In genomic region chr1:135730296-135730695, GRCm38 (mm10) we compare ENCODE assay signal across 8 mouse cellular contexts. TPM values are rescaled to one million over a fixed set of nuclear protein-coding genes. Genes with fewer than 3 reads are reported as not detected.
A peak's percentile ranks its signal among the peaks of the same experiment; 100 is the strongest.
DNase-seq lines count a peak whose midpoint lies in the region; ATAC-seq and TF ChIP-seq lines count a peak whose summit lies in the region.

No protein-coding gene starts in this region.

- H3K27me3 ChIP-seq in kidney, embryonic 15.5 days, result no peaks in the 10 kb centered on the region
- no peaks in the 10 kb centered on the region for H3K27me3 ChIP-seq in limb, embryonic 13.5 days
- no peaks in the 10 kb centered on the region for H3K27me3 ChIP-seq in neural tube, embryonic 13.5 days

- WGBS in kidney, embryonic 15.5 days, result 36% methylated on average over 3 of the region's 3 CpGs
- 46% methylated on average over 3 of the region's 3 CpGs for WGBS in limb, embryonic 13.5 days
- WGBS in neural tube, embryonic 13.5 days, result 56% methylated on average over 3 of the region's 3 CpGs

- H3K9ac ChIP-seq in kidney, embryonic 15.5 days, result peak overlapping the region; percentile 72; the same call in 1 of the 2 replicates
- H3K9ac ChIP-seq in limb, embryonic 13.5 days, result peak overlapping the region; percentile 50
- H3K9ac ChIP-seq in neural tube, embryonic 13.5 days, result peak overlapping the region; percentile 54; the same call in 1 of the 2 replicates

- H3K9me3 ChIP-seq in kidney, embryonic 15.5 days (replicated peaks), result no peaks in the 10 kb centered on the region
- no peaks in the 10 kb centered on the region for H3K9me3 ChIP-seq in limb, embryonic 13.5 days
- H3K9me3 ChIP-seq in neural tube, embryonic 13.5 days, result no peaks in the 10 kb centered on the region

- H3K4me2 ChIP-seq in kidney, embryonic 15.5 days, result peak overlapping the region; percentile 77
- H3K4me2 ChIP-seq in limb, embryonic 13.5 days (replicated peaks), result peak overlapping the region; percentile 87
- H3K4me2 ChIP-seq in neural tube, embryonic 13.5 days, result peak overlapping the region; percentile 73

- peak overlapping the region; percentile 67 for H3K4me3 ChIP-seq in kidney, embryonic 15.5 days (replicated peaks)
- peak overlapping the region; percentile 74 for H3K4me3 ChIP-seq in embryonic fibroblast, embryonic 13.5 days (ENCODE audit: insufficient read depth, low read length)
- H3K4me3 ChIP-seq in limb, embryonic 13.5 days, result peak overlapping the region; percentile 67
- H3K4me3 ChIP-seq in neural tube, embryonic 13.5 days, result no peak overlapping the region

- no peak for DNase-seq in kidney, postnatal 25 days
- DNase-seq in cerebellum, adult 9-11 months, result no peak
- no peak for DNase-seq in thymus, postnatal 14 days
- no peak for DNase-seq in cerebellum, postnatal 14 days

- ATAC-seq in kidney, embryonic 15.5 days (replicated peaks; ENCODE audit: low FRiP score), result no peak
- no peak for ATAC-seq in limb, embryonic 13.5 days (ENCODE audit: low FRiP score, low read depth)
- no peak for ATAC-seq in neural tube, embryonic 13.5 days (ENCODE audit: low read depth)

- H3K27ac ChIP-seq in kidney, embryonic 15.5 days, result peak overlapping the region; percentile 93
- H3K27ac ChIP-seq in embryonic fibroblast, embryonic 13.5 days (ENCODE audit: insufficient read depth, low read length), result peak overlapping the region; percentile 94
- peak overlapping the region; percentile 94 for H3K27ac ChIP-seq in limb, embryonic 13.5 days
- H3K27ac ChIP-seq in neural tube, embryonic 13.5 days (replicated peaks), result no peak overlapping the region; the same call in 1 of the 2 replicates

- H3K36me3 ChIP-seq in kidney, embryonic 15.5 days, result no peaks in the 10 kb centered on the region
- no peaks in the 10 kb centered on the region for H3K36me3 ChIP-seq in limb, embryonic 13.5 days
- H3K36me3 ChIP-seq in neural tube, embryonic 13.5 days, result no peaks in the 10 kb centered on the region

- no peak for TF ChIP-seq CTCF in embryonic fibroblast, embryonic 13.5 days (IDR thresholded peaks at IDR 0.05; ENCODE audit: borderline replicate concordance, insufficient read depth, low read length)

- no peak for TF ChIP-seq POLR2A in embryonic fibroblast, embryonic 13.5 days (IDR thresholded peaks at IDR 0.05; ENCODE audit: low read depth, low read length)

- peaks cover 67% of the 10 kb centered on the region for H3K4me1 ChIP-seq in kidney, embryonic 15.5 days
- H3K4me1 ChIP-seq in embryonic fibroblast, embryonic 13.5 days (ENCODE audit: control insufficient read depth, insufficient read depth, low read length), result peaks cover 27% of the 10 kb centered on the region
- H3K4me1 ChIP-seq in limb, embryonic 13.5 days, result peaks cover 68% of the 10 kb centered on the region
- peaks cover 70% of the 10 kb centered on the region for H3K4me1 ChIP-seq in neural tube, embryonic 13.5 days (replicated peaks)

RNA-seq across cellular contexts. Expression of gene Csrp1, which starts 10.4 kb away (rescaled TPM):
- polyA plus RNA-seq in kidney, embryonic 15.5 days (2015; fragmentation: Nextera tagmentation; extraction: Ambion mirVana), result 119 and 137 TPM in 2 replicates
- polyA plus RNA-seq in embryonic fibroblast, embryonic 13.5 days (2011; ENCODE audit: insufficient read length, low read depth, missing spikeins), result 453 and 629 TPM in 2 replicates
- polyA plus RNA-seq in limb, embryonic 13.5 days (2015; fragmentation: Nextera tagmentation; extraction: Ambion mirVana), result 74.0 and 77.5 TPM in 2 replicates
- polyA plus RNA-seq in neural tube, embryonic 13.5 days (2015; fragmentation: Nextera tagmentation; extraction: Ambion mirVana), result 28.0 and 30.6 TPM in 2 replicates

RNA-seq across cellular contexts. Expression of gene Phlda3, which starts 35.6 kb away (rescaled TPM):
- polyA plus RNA-seq in kidney, embryonic 15.5 days (2015; fragmentation: Nextera tagmentation; extraction: Ambion mirVana), result 79.5 and 86.2 TPM in 2 replicates
- 147 and 179 TPM in 2 replicates for polyA plus RNA-seq in embryonic fibroblast, embryonic 13.5 days (2011; ENCODE audit: insufficient read length, low read depth, missing spikeins)
- 56.6 and 62.8 TPM in 2 replicates for polyA plus RNA-seq in limb, embryonic 13.5 days (2015; fragmentation: Nextera tagmentation; extraction: Ambion mirVana)
- polyA plus RNA-seq in neural tube, embryonic 13.5 days (2015; fragmentation: Nextera tagmentation; extraction: Ambion mirVana), result 32.1 and 32.6 TPM in 2 replicates

RNA-seq across cellular contexts. Expression of gene Tnni1, which starts 48.9 kb away (rescaled TPM):
- 36.1 and 56.2 TPM in 2 replicates for polyA plus RNA-seq in kidney, embryonic 15.5 days (2015; fragmentation: Nextera tagmentation; extraction: Ambion mirVana)
- 1.1 and 1.5 TPM in 2 replicates for polyA plus RNA-seq in embryonic fibroblast, embryonic 13.5 days (2011; ENCODE audit: insufficient read length, low read depth, missing spikeins)
- 241 and 246 TPM in 2 replicates for polyA plus RNA-seq in limb, embryonic 13.5 days (2015; fragmentation: Nextera tagmentation; extraction: Ambion mirVana)
- 15.0 and 31.7 TPM in 2 replicates for polyA plus RNA-seq in neural tube, embryonic 13.5 days (2015; fragmentation: Nextera tagmentation; extraction: Ambion mirVana)
